Mouse (Mus musculus): ENCODE measurements around the gene Txk.

DNA sequence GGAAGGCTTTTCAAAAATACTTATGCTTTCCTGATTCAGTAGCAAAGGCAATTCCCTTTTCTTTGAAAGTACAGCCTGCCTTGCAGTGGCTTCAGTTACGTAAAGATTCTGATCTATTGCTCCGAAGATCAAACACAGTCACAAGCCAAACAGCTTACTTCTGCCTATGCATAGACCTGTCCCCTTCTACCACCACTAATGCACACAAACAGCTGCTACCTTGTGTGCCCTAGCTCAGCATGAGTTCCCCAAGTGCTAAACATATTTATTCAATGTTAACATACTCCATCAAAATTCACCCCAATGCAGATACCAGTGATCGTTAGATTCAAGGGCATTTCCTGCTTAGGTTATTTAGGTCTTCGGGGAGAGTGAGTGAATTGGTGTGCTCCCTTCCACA is 6.1 kb downstream of the Txk start:
- TF ChIP-seq CTCF (conservative IDR thresholded peaks at IDR 0.05; ENCODE audit: low read length), result no peak
- TF ChIP-seq NANOG (IDR thresholded peaks at IDR 0.05; ENCODE audit: borderline replicate concordance, low read length), result no peak

All from E14TG2a.4 (cell line).